Mouse (Mus musculus) colon, adult 2 months (tissue): ENCODE data around the gene Gm5965. TPM values are rescaled to one million over a fixed set of nuclear protein-coding genes. Genes with fewer than 3 reads are reported as not detected.

Experiments
- polyA plus RNA-seq: library from polyadenylated mRNA; depleted of rRNA; stranded (reverse); fragments of >200 nt; gene quantifications from 2 replicates; pipeline ENCODE4 v1.2.3, GENCODE M21; 2012; rRNA removed

The Gm5965 gene
- not detected in 2 replicates for polyA plus RNA-seq

DNA sequence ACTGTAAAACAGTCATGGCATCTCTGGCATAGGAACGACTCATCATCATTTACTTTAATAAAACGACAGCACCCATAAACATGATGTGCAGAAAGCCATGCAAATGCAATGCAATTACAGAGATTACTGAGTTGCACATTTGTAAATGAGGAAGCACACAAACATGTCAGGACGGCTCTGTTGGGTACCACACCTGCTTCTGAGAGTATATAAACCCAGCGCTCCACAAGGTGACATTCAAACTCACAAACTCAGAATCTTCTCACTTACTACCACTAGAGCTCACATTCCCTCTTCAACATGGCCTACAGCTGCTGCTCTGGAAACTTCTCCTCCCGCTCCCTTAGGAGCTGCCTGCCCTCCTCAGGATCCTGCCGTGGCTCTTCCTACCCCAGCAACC, at the start of gene Gm5965:
Gene Gm5965 (plus strand): TSS at position 301 of the 400 bp plus-strand sequence.

DNA sequence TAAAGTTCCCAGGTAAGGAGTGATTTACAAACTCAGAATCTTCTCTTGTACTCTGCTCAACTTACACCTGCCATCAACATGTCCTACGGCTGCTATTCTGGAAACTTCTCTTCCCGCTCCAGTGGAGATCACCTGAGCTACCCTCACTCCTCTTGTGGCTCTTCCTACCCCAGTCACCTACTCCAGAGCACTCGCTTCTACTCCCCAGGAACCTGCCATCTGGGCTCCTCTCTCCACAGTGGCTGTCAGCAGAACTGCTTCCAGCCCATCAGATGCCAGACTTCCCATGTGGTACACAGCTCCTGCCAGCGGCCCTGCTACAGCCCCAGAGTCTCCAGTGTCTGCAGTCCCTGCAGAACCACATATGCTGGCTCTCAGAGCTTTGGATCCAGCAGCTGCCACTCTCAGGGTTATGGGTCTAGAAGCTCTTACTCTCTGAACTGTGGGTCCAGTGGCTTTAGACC, 48.9 kb upstream of the Gm5965 start, which contains the start of gene Krtap13-1:
Gene Krtap13-1 (plus strand): TSS at position 51 of the 464 bp plus-strand sequence.

DNA sequence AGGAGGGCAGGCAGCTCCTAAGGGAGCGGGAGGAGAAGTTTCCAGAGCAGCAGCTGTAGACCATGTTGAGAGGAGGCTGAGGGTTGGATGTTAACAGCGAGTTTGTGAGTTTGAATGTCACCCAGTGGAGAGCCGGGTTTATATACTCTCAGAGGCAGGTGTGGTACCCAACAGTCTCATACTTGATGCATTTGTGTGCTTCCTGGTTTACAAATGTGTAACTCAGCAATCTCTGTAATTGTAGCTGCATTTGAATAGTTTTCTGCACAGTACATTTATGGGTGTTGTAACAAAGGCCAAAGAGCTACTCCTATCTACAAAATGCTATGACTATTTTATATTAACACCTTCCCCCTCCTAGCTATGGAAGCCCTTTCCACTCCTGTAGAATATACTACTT, 26.2 kb upstream of the Gm5965 start, which contains the start of gene Krtap13:
Gene Krtap13 (minus strand): TSS at position 101 of the 400 bp plus-strand sequence.

DNA sequence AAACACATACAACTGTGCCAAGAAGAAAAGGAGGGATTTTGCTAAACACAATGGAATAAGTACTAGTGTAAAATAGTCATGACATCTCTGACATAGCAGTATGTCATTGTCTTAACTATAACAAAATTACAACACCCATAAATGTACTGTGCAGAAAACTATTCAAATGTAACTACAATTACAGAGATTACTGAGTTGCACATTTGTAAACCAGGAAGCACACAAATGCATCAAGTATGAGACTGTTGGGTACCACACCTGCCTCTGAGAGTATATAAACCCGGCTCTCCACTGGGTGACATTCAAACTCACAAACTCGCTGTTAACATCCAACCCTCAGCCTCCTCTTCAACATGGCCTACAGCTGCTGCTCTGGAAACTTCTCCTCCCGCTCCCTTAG, 19.1 kb upstream of the Gm5965 start, which contains the start of gene 2310034C09Rik:
Gene 2310034C09Rik (plus strand): TSS at position 301 of the 400 bp plus-strand sequence.

DNA sequence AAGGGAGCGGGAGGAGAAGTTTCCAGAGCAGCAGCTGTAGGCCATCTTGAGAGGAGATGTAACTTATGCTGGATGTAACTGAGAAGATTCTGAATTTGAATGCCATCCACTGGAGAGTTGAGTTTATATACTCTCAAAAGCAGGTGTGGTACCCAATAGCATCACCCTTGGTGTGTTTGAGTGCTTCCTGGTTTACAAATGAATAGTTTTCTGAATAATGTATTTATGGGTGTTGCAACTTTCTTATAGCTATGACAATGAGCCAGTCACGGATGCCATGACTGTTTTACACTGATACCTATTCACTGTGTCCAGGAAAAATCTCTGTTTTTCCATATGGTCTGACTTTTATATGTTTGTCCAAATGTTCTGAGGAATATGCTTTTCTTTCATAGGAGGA, 3.6 kb upstream of the Gm5965 start, which contains the start of gene 2310057N15Rik:
Gene 2310057N15Rik (minus strand): TSS at position 101 of the 400 bp plus-strand sequence.

DNA sequence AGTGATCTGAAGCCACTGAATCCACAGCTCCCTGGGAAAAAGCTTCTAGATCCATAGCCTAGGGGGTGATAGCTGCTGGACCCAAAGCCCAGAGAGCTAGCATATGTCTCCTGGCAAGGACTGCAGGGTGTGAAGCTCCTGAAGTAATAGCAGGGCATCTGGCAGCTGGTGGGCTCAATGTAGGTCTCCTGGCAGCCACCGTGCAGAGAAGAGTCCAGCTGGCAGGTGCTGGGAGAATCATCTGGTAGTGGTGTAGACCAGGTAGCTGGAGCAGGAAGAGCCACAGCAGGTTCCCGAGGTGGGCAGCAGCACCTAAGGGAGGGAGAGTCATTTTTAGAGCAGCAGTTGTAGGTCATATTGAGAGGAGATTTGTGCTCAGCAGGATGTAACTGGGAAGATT, 34.1 kb downstream of the Gm5965 start, which contains the start of gene Gm20741:
Gene Gm20741 (minus strand): TSS at position 394 of the 400 bp plus-strand sequence.

DNA sequence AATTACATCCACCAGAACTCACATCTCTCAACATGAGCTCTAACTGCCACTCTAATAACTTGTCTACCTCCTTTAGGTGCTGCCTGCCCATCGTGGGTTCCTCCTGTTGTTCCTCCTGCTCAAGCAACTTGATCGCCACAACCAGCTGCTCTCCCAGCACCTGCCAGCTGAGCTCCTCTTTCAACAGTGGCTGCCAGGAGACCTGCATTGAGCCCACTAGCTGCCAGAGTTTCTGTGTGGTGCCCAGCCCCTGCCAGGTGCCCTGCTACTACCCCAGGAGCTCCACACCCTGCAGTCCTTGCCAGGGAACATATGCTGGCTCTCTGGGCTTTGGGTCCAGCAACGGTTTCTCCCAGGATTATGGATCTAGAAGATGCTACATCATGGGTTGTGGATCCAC, 42.4 kb downstream of the Gm5965 start, which contains the start of gene Krtap15:
Gene Krtap15 (plus strand): TSS at position 150 of the 400 bp plus-strand sequence.

DNA sequence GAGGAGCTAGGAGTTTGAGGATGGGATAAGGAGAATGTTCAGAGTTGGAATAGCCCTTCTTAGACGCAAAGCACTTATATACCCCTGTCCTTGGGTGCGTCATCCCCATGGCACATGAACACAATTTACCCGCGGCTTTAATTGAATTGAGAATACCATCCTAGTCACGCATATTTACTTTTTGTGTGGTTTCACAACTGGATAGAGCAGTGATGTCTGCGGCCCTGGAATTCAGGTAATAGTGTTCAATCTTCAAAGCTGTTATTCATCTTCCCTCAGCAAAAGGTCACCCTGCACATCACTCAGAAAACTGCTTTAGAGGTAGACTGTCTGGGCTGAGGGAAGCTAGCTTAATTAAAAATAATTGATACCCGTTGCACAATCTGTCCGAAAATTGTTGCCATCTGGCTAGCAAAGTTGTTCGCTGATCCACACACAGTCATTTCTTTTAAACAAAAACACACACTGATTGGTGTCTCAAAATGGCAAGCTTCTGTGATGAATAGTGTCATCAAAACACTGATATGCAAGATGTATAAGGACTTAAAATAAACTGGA, 48.5 kb downstream of the Gm5965 start, which contains the start of gene Krtap14:
Gene Krtap14 (minus strand): TSS at position 51 of the 558 bp plus-strand sequence.

Other genes starting within 250 kb of the Gm5965 start
- 40.5 and 44.3 TPM in 2 replicates for gene Cldn8, start 214.7 kb upstream of the Gm5965 start, polyA plus RNA-seq
- gene Krtap24-1, start 165.6 kb upstream of the Gm5965 start, polyA plus RNA-seq = not detected in 2 replicates
- 28.8 and 37.2 TPM in 2 replicates for gene 2310079G19Rik, start 150.2 kb upstream of the Gm5965 start, polyA plus RNA-seq
- 0.12 TPM in 1 of 2 replicates, not detected in the other for gene Krtap26-1, start 130.1 kb upstream of the Gm5965 start, polyA plus RNA-seq
- gene Krtap27-1, start 106.2 kb upstream of the Gm5965 start, polyA plus RNA-seq = not detected in 2 replicates
- gene 2310061N02Rik, start 69.9 kb upstream of the Gm5965 start, polyA plus RNA-seq = not detected in 2 replicates
- not detected in 2 replicates for gene Krtap13-1, start 49.0 kb upstream of the Gm5965 start, polyA plus RNA-seq
- gene Krtap13, start 26.3 kb upstream of the Gm5965 start, polyA plus RNA-seq = 1.9 and 2.4 TPM in 2 replicates
- gene 2310034C09Rik, start 19.0 kb upstream of the Gm5965 start, polyA plus RNA-seq = 0.29 and 1.1 TPM in 2 replicates
- not detected in 2 replicates for gene 2310057N15Rik, start 3.7 kb upstream of the Gm5965 start, polyA plus RNA-seq
- gene Gm20741, start 34.3 kb downstream of the Gm5965 start, polyA plus RNA-seq = not detected in 2 replicates
- not detected in 2 replicates for gene Krtap15, start 42.3 kb downstream of the Gm5965 start, polyA plus RNA-seq
- not detected in 2 replicates for gene Krtap14, start 48.2 kb downstream of the Gm5965 start, polyA plus RNA-seq
- not detected in 2 replicates for gene Krtap19-1, start 91.5 kb downstream of the Gm5965 start, polyA plus RNA-seq
- not detected in 2 replicates for gene Krtap19-2, start 96.4 kb downstream of the Gm5965 start, polyA plus RNA-seq
- not detected in 2 replicates for gene Krtap19-3, start 100.1 kb downstream of the Gm5965 start, polyA plus RNA-seq
- not detected in 2 replicates for gene Krtap19-4, start 107.2 kb downstream of the Gm5965 start, polyA plus RNA-seq
- not detected in 2 replicates for gene Krtap19-5, start 118.6 kb downstream of the Gm5965 start, polyA plus RNA-seq
- not detected in 2 replicates for gene Krtap19-9b, start 154.4 kb downstream of the Gm5965 start, polyA plus RNA-seq
- gene Krtap16-3, start 185.0 kb downstream of the Gm5965 start, polyA plus RNA-seq = not detected in 2 replicates
- not detected in 2 replicates for gene Krtap22-2, start 232.9 kb downstream of the Gm5965 start, polyA plus RNA-seq
- gene Gm10229, start 237.4 kb downstream of the Gm5965 start, polyA plus RNA-seq = not detected in 2 replicates